8 mouse cellular contexts compared by ENCODE assay signal in the genomic region with DNA sequence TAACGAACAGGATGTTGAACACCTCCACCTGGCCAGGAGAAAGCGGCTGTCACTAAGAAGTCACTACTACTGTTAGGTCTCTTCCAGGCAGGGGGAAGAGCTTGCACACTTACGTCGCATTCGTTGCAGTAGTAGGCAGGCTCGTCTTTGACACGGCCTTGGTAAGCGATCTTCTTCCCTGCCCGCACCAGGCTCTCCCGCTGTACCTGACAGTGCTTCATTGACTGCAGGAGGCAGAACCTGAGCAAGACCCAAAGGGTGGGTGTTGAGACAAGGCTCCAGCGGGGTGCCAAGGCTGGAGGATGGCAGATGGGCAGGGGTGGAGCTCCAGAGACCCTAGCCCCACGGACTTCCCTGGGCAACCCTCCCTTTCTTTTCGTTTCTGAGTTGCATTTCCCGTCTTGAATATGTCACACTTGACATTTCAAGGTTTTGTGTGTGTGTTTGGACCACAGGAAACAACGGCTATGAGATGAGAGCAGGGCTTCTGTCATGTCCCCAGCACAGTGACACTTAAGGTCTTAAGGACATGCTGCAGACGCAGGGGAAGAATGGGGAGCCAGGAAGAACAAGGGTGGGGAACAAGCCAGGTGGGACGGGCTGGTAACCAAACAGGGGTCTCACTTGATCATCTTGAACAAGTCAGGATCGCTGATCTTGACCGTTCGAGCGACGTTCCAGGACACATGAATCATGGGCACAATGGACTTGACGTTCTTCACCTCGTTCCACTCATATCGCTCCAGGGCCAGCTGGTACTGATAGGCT. TPM values are rescaled to one million over a fixed set of nuclear protein-coding genes. Genes with fewer than 3 reads are reported as not detected.
A peak's percentile ranks its signal among the peaks of the same experiment; 100 is the strongest.
DNase-seq lines count a peak whose midpoint lies in the region; ATAC-seq lines count a peak whose summit lies in the region.

No protein-coding gene starts in this region.

- H3K9ac ChIP-seq in heart, embryonic 11.5 days (ENCODE audit: low read depth, low read length), result peak overlapping the region; percentile 60; the same call in 1 of the 2 replicates
- peak overlapping the region; percentile 35 for H3K9ac ChIP-seq in neural tube, embryonic 11.5 days (ENCODE audit: low read length)
- no peak overlapping the region; the same call in 1 of the 2 replicates for H3K9ac ChIP-seq in embryonic facial prominence, embryonic 12.5 days
- H3K9ac ChIP-seq in limb, embryonic 15.5 days, result no peak overlapping the region

- ATAC-seq in heart, embryonic 11.5 days (replicated peaks; ENCODE audit: insufficient number of reproducible peaks, low FRiP score, low TSS enrichment), result no peak
- ATAC-seq in neural tube, embryonic 11.5 days (ENCODE audit: insufficient read depth, low FRiP score, low TSS enrichment), result no peak
- ATAC-seq in embryonic facial prominence, embryonic 12.5 days (ENCODE audit: insufficient number of reproducible peaks, insufficient read depth, low FRiP score, low TSS enrichment), result no peak
- no peak for ATAC-seq in limb, embryonic 15.5 days (ENCODE audit: insufficient number of reproducible peaks, low FRiP score, low TSS enrichment, low read depth)

- H3K4me1 ChIP-seq in heart, embryonic 11.5 days (ENCODE audit: control insufficient read depth, insufficient read depth, low read length), result peaks cover 39% of the 10 kb centered on the region
- H3K4me1 ChIP-seq in neural tube, embryonic 11.5 days (ENCODE audit: control insufficient read depth, insufficient read depth, low read length), result peaks cover 23% of the 10 kb centered on the region
- H3K4me1 ChIP-seq in embryonic facial prominence, embryonic 12.5 days, result peaks cover 37% of the 10 kb centered on the region
- H3K4me1 ChIP-seq in limb, embryonic 15.5 days, result peaks cover 48% of the 10 kb centered on the region

- no peaks in the 10 kb centered on the region for H3K27me3 ChIP-seq in heart, embryonic 11.5 days (ENCODE audit: control insufficient read depth, insufficient read depth, low read length)
- 0 out of 2 replicates have a peak, but pooled peaks cover 4% of the 10 kb centered on the region for H3K27me3 ChIP-seq in neural tube, embryonic 11.5 days (ENCODE audit: control insufficient read depth, insufficient read depth, low read length)
- H3K27me3 ChIP-seq in embryonic facial prominence, embryonic 12.5 days, result peaks cover 8% of the 10 kb centered on the region; the same call in 1 of the 2 replicates
- peaks cover 9% of the 10 kb centered on the region; the same call in 1 of the 2 replicates for H3K27me3 ChIP-seq in limb, embryonic 15.5 days

- no peak overlapping the region for H3K27ac ChIP-seq in heart, embryonic 11.5 days (ENCODE audit: low read depth, low read length)
- H3K27ac ChIP-seq in neural tube, embryonic 11.5 days (ENCODE audit: low read depth, low read length), result no peak overlapping the region
- no peak overlapping the region for H3K27ac ChIP-seq in embryonic facial prominence, embryonic 12.5 days
- peak overlapping the region; percentile 27; the same call in 1 of the 2 replicates for H3K27ac ChIP-seq in limb, embryonic 15.5 days

- H3K4me2 ChIP-seq in heart, embryonic 11.5 days, result peak overlapping the region; percentile 57
- H3K4me2 ChIP-seq in neural tube, embryonic 11.5 days (ENCODE audit: low read depth), result peak overlapping the region; percentile 32; the same call in 1 of the 2 replicates
- 0 out of 2 replicates have a peak overlapping the region, but pooled peaks have one; percentile 12 for H3K4me2 ChIP-seq in embryonic facial prominence, embryonic 12.5 days (replicated peaks)
- H3K4me2 ChIP-seq in limb, embryonic 15.5 days, result no peak overlapping the region

- WGBS in heart, embryonic 11.5 days (ENCODE audit: insufficient replicate concordance), result 70% methylated on average over 25 of the region's 25 CpGs
- WGBS in neural tube, embryonic 11.5 days, result 73% methylated on average over 25 of the region's 25 CpGs
- 73% methylated on average over 25 of the region's 25 CpGs for WGBS in embryonic facial prominence, embryonic 12.5 days
- 77% methylated on average over 25 of the region's 25 CpGs for WGBS in limb, embryonic 15.5 days

- 0 out of 2 replicates have a peak overlapping the region, but pooled peaks have one; percentile 23 for H3K4me3 ChIP-seq in heart, embryonic 11.5 days (ENCODE audit: low read depth, low read length)
- H3K4me3 ChIP-seq in neural tube, embryonic 11.5 days (ENCODE audit: low read depth, low read length), result no peak overlapping the region
- H3K4me3 ChIP-seq in embryonic facial prominence, embryonic 12.5 days, result no peak overlapping the region
- H3K4me3 ChIP-seq in limb, embryonic 15.5 days, result no peak overlapping the region

- H3K36me3 ChIP-seq in heart, embryonic 11.5 days (ENCODE audit: control insufficient read depth, insufficient read depth, low read length), result peaks cover 41% of the 10 kb centered on the region
- peaks cover 37% of the 10 kb centered on the region for H3K36me3 ChIP-seq in neural tube, embryonic 11.5 days (ENCODE audit: control insufficient read depth, insufficient read depth, low read length)
- peaks cover 56% of the 10 kb centered on the region for H3K36me3 ChIP-seq in embryonic facial prominence, embryonic 12.5 days
- peaks cover 58% of the 10 kb centered on the region for H3K36me3 ChIP-seq in limb, embryonic 15.5 days

- no peaks in the 10 kb centered on the region for H3K9me3 ChIP-seq in heart, embryonic 11.5 days (replicated peaks; ENCODE audit: control insufficient read depth, low read length)
- no peaks in the 10 kb centered on the region for H3K9me3 ChIP-seq in neural tube, embryonic 11.5 days (ENCODE audit: control insufficient read depth, low read length)
- no peaks in the 10 kb centered on the region for H3K9me3 ChIP-seq in embryonic facial prominence, embryonic 12.5 days
- H3K9me3 ChIP-seq in limb, embryonic 15.5 days, result no peaks in the 10 kb centered on the region

- no peak for DNase-seq in heart, postnatal 4 days
- no peak for DNase-seq in neural tube, embryonic 11.5 days (ENCODE audit: low spot score)
- no peak for DNase-seq in neural tube, embryonic 10.5 days (ENCODE audit: extremely low spot score, low spot score)
- DNase-seq in Muller cell, postnatal 12 days (ENCODE audit: inconsistent ontology term), result no peak
- DNase-seq in right cerebral cortex, postnatal 4 days, result no peak

RNA-seq across cellular contexts. Expression of a gene that starts 2.2 kb away (rescaled TPM):
- 30.5 and 31.7 TPM in 2 replicates for polyA plus RNA-seq in heart, embryonic 11.5 days (2014; fragmentation: Nextera tagmentation; extraction: Ambion mirVana)
- total RNA-seq in heart, postnatal 4 days (2021), result 10 to 100 TPM; 37.1 to 38.3 TPM
- 13.1 and 17.2 TPM in 2 replicates for polyA plus RNA-seq in neural tube, embryonic 11.5 days (2014; fragmentation: Nextera tagmentation; extraction: Ambion mirVana)
- polyA plus RNA-seq in embryonic facial prominence, embryonic 12.5 days (2016; fragmentation: Nextera tagmentation; extraction: Ambion mirVana), result 18.1 and 21.3 TPM in 2 replicates
- 18.8 and 20.4 TPM in 2 replicates for polyA plus RNA-seq in limb, embryonic 15.5 days (2015; fragmentation: Nextera tagmentation; extraction: Ambion mirVana)

RNA-seq across cellular contexts. Expression of a gene that starts 4.8 kb away (rescaled TPM):
- 19.6 and 25.0 TPM in 2 replicates for polyA plus RNA-seq in heart, embryonic 11.5 days (2014; fragmentation: Nextera tagmentation; extraction: Ambion mirVana)
- 10 to 100 TPM; 21.3 to 22.1 TPM for total RNA-seq in heart, postnatal 4 days (2021)
- 44.7 and 48.4 TPM in 2 replicates for polyA plus RNA-seq in neural tube, embryonic 11.5 days (2014; fragmentation: Nextera tagmentation; extraction: Ambion mirVana)
- polyA plus RNA-seq in embryonic facial prominence, embryonic 12.5 days (2016; fragmentation: Nextera tagmentation; extraction: Ambion mirVana), result 44.6 and 50.0 TPM in 2 replicates
- polyA plus RNA-seq in limb, embryonic 15.5 days (2015; fragmentation: Nextera tagmentation; extraction: Ambion mirVana), result 30.2 and 36.6 TPM in 2 replicates

RNA-seq across cellular contexts. Expression of a gene that starts 5.0 kb away (rescaled TPM):
- 166 and 170 TPM in 2 replicates for polyA plus RNA-seq in heart, embryonic 11.5 days (2014; fragmentation: Nextera tagmentation; extraction: Ambion mirVana)
- 100 to 1,000 TPM in 1 of 2 experiments, 10 to 100 TPM in 1; 92.3 to 101 TPM for total RNA-seq in heart, postnatal 4 days (2021)
- 125 and 129 TPM in 2 replicates for polyA plus RNA-seq in neural tube, embryonic 11.5 days (2014; fragmentation: Nextera tagmentation; extraction: Ambion mirVana)
- polyA plus RNA-seq in embryonic facial prominence, embryonic 12.5 days (2016; fragmentation: Nextera tagmentation; extraction: Ambion mirVana), result 126 and 129 TPM in 2 replicates
- polyA plus RNA-seq in limb, embryonic 15.5 days (2015; fragmentation: Nextera tagmentation; extraction: Ambion mirVana), result 143 and 144 TPM in 2 replicates

RNA-seq across cellular contexts. Expression of a gene that starts 13.2 kb away (rescaled TPM):
- polyA plus RNA-seq in heart, embryonic 11.5 days (2014; fragmentation: Nextera tagmentation; extraction: Ambion mirVana), result 21.5 and 25.1 TPM in 2 replicates
- 10 to 100 TPM; 48.3 to 49.7 TPM for total RNA-seq in heart, postnatal 4 days (2021)
- 37.9 and 42.0 TPM in 2 replicates for polyA plus RNA-seq in neural tube, embryonic 11.5 days (2014; fragmentation: Nextera tagmentation; extraction: Ambion mirVana)
- polyA plus RNA-seq in embryonic facial prominence, embryonic 12.5 days (2016; fragmentation: Nextera tagmentation; extraction: Ambion mirVana), result 42.3 and 43.4 TPM in 2 replicates
- polyA plus RNA-seq in limb, embryonic 15.5 days (2015; fragmentation: Nextera tagmentation; extraction: Ambion mirVana), result 30.8 and 32.0 TPM in 2 replicates

RNA-seq across cellular contexts. Expression of a gene that starts 31.1 kb away (rescaled TPM):
- 15.5 and 21.8 TPM in 2 replicates for polyA plus RNA-seq in heart, embryonic 11.5 days (2014; fragmentation: Nextera tagmentation; extraction: Ambion mirVana)
- total RNA-seq in heart, postnatal 4 days (2021), result 10 to 100 TPM; 75.3 to 76.7 TPM
- polyA plus RNA-seq in neural tube, embryonic 11.5 days (2014; fragmentation: Nextera tagmentation; extraction: Ambion mirVana), result 57.3 and 60.1 TPM in 2 replicates
- polyA plus RNA-seq in embryonic facial prominence, embryonic 12.5 days (2016; fragmentation: Nextera tagmentation; extraction: Ambion mirVana), result 130 and 135 TPM in 2 replicates
- 77.4 and 89.3 TPM in 2 replicates for polyA plus RNA-seq in limb, embryonic 15.5 days (2015; fragmentation: Nextera tagmentation; extraction: Ambion mirVana)

Comparison
In these comparisons a context has a peak if more than half of its experiments do, and no peak if none do; other contexts are left out.
1. H3K9ac ChIP-seq: peak in heart, embryonic 11.5 days (single experiment) and neural tube, embryonic 11.5 days (single experiment); none in embryonic facial prominence, embryonic 12.5 days (single experiment) and limb, embryonic 15.5 days (single experiment).